Mouse (Mus musculus): Measurements from ENCODE around the gene Hdac7.

Hdac7 gene

GRCm38 (mm10) chr15:97746278-97746677 is 98.0 kb downstream of the Hdac7 start:
- no peak for DNase-seq (ENCODE audit: low spot score in 2 of 2)

GRCm38 (mm10) chr15:97745331-97745730 is 99.0 kb downstream of the Hdac7 start:
- no peak for DNase-seq (ENCODE audit: low spot score in 2 of 2)

GRCm38 (mm10) chr15:97744930-97745329 is 99.4 kb downstream of the Hdac7 start:
- no peak for DNase-seq (ENCODE audit: low spot score in 2 of 2)

- no peak for DNase-seq (ENCODE audit: low spot score in 2 of 2)
Observed at GRCm38 (mm10) chr15:97743961-97744525, 100.3 kb downstream of the Hdac7 start.

GRCm38 (mm10) chr15:97743210-97743609 is 101.1 kb downstream of the Hdac7 start:
- no peak for DNase-seq (ENCODE audit: low spot score in 2 of 2)
